Mouse (Mus musculus) 3134 (cell line): ENCODE results near the gene Antxr1.

Source experiments
- DNase-seq: peaks from one replicate; pipeline ENCODE4 v3.0.0-alpha.2; 2011; ENCODE audit warnings: low spot score; ENCODE audit not compliant: insufficient read length; ENCODE audit errors: extremely low read depth

Gene Antxr1

GRCm38 (mm10) chr6:87202048-87202605 lies 133.5 kb downstream of the Antxr1 start:
- DNase-seq, result no peak

GRCm38 (mm10) chr6:87189755-87190154 lies 145.9 kb downstream of the Antxr1 start:
- peak; percentile 50 for DNase-seq

- no peak for DNase-seq
These were observed 148.6 kb downstream of the Antxr1 start for GRCm38 (mm10) chr6:87186988-87187387.

GRCm38 (mm10) chr6:87184418-87184817 lies 151.2 kb downstream of the Antxr1 start:
- no peak for DNase-seq

GRCm38 (mm10) chr6:87183981-87184380 lies 151.6 kb downstream of the Antxr1 start:
- peak; percentile 49 for DNase-seq

GRCm38 (mm10) chr6:87183159-87183558 lies 152.5 kb downstream of the Antxr1 start:
- DNase-seq, result peak; percentile 72

- no peak for DNase-seq
These were observed 152.9 kb downstream of the Antxr1 start for GRCm38 (mm10) chr6:87182736-87183135.

GRCm38 (mm10) chr6:87171461-87171860 lies 164.2 kb downstream of the Antxr1 start:
- no peak for DNase-seq

- no peak for DNase-seq
These were observed 164.7 kb downstream of the Antxr1 start for GRCm38 (mm10) chr6:87170875-87171274.

- DNase-seq, result no peak
These were observed 165.3 kb downstream of the Antxr1 start for GRCm38 (mm10) chr6:87170277-87170676.

GRCm38 (mm10) chr6:87168021-87168420 lies 167.6 kb downstream of the Antxr1 start:
- DNase-seq, result no peak

- no peak for DNase-seq
These were observed 168.8 kb downstream of the Antxr1 start for GRCm38 (mm10) chr6:87166673-87167305.

- DNase-seq, result no peak
These were observed 169.9 kb downstream of the Antxr1 start for GRCm38 (mm10) chr6:87165536-87166311.

GRCm38 (mm10) chr6:87161391-87162263 lies 174.0 kb downstream of the Antxr1 start:
- no peak for DNase-seq

GRCm38 (mm10) chr6:87160196-87160595 lies 175.4 kb downstream of the Antxr1 start:
- DNase-seq, result no peak

- DNase-seq, result no peak
These were observed 177.5 kb downstream of the Antxr1 start for GRCm38 (mm10) chr6:87158062-87158623.

GRCm38 (mm10) chr6:87153836-87154235 lies 181.8 kb downstream of the Antxr1 start:
- DNase-seq, result no peak

- no peak for DNase-seq
These were observed 182.4 kb downstream of the Antxr1 start for GRCm38 (mm10) chr6:87153231-87153580.

- DNase-seq, result peak; percentile 77
These were observed 183.0 kb downstream of the Antxr1 start for GRCm38 (mm10) chr6:87152461-87153230.

- DNase-seq, result no peak
These were observed 184.2 kb downstream of the Antxr1 start for GRCm38 (mm10) chr6:87151427-87151826.
